Mouse (Mus musculus) testis, adult 2 months (tissue): ENCODE measurements around the gene Timmdc1.

ENCODE experiments used
- CTCF ChIP-seq: fragments of 200-500 bp; IDR thresholded peaks from 2 replicates; pipeline ENCODE4 v1.5.1; 2012; ENCODE audit warnings: low read depth, mild to moderate bottlenecking, inconsistent platforms, low read length, moderate library complexity; ENCODE audit not compliant: control insufficient read depth, insufficient read depth, insufficient replicate concordance
- POLR2A ChIP-seq: fragments of 200-500 bp; IDR thresholded peaks from 2 replicates; pipeline ENCODE4 v1.6.1; 2012; ENCODE audit warnings: low read depth, mild to moderate bottlenecking, inconsistent platforms, low read length, moderate library complexity; ENCODE audit not compliant: control insufficient read depth

GRCm38 (mm10) chr16:38454533-38455254 lies 67.8 kb downstream of the Timmdc1 start:
- TF ChIP-seq CTCF: no peak
- TF ChIP-seq POLR2A: no peak
